In genomic region chr5:142400181-142400883, GRCm38 (mm10) we compare ENCODE assay signal across 8 mouse cellular contexts. TPM values are rescaled to one million over a fixed set of nuclear protein-coding genes. Genes with fewer than 3 reads are reported as not detected.
DNase-seq lines count a peak whose midpoint lies in the region; ATAC-seq and TF ChIP-seq lines count a peak whose summit lies in the region.

No protein-coding gene starts in this region.

- H3K36me3 ChIP-seq in forebrain, embryonic 11.5 days (ENCODE audit: control insufficient read depth, insufficient read depth, low read length), result no peaks in the 10 kb centered on the region
- no peaks in the 10 kb centered on the region; the same call in 1 of the 2 replicates for H3K36me3 ChIP-seq in intestine, postnatal 0 days (ENCODE audit: control insufficient read depth, insufficient read depth)
- peaks cover 21% of the 10 kb centered on the region for H3K36me3 ChIP-seq in megakaryocyte, embryonic 14.5 days (replicated peaks; ENCODE audit: low read length)

- no peak for TF ChIP-seq CTCF in intestine, postnatal 0 days (IDR thresholded peaks at IDR 0.05; ENCODE audit: low read depth)

- 35% methylated on average over 17 of the region's 17 CpGs for WGBS in forebrain, embryonic 11.5 days
- WGBS in intestine, postnatal 0 days, result 27% methylated on average over 17 of the region's 17 CpGs

- peaks cover 23% of the 10 kb centered on the region for H3K4me1 ChIP-seq in forebrain, embryonic 11.5 days (replicated peaks; ENCODE audit: control insufficient read depth, insufficient read depth, low read length)
- peaks cover 8% of the 10 kb centered on the region; the same call in 1 of the 2 replicates for H3K4me1 ChIP-seq in intestine, postnatal 0 days (replicated peaks; ENCODE audit: control insufficient read depth, insufficient read depth, low read length)
- H3K4me1 ChIP-seq in megakaryocyte, embryonic 14.5 days, result peaks cover 54% of the 10 kb centered on the region

- peak overlapping the region; percentile 97; the same call in 1 of the 2 replicates for H3K4me3 ChIP-seq in forebrain, embryonic 11.5 days (ENCODE audit: low read depth, low read length)
- H3K4me3 ChIP-seq in intestine, postnatal 0 days (ENCODE audit: low read depth, low read length), result peak overlapping the region; percentile 97; the same call in 1 of the 2 replicates
- peak overlapping the region; percentile 100 for H3K4me3 ChIP-seq in megakaryocyte, embryonic 14.5 days (replicated peaks)

- peak overlapping the region; percentile 5; the same call in 1 of the 2 replicates for H3K9ac ChIP-seq in forebrain, embryonic 11.5 days (ENCODE audit: low read length)
- H3K9ac ChIP-seq in intestine, postnatal 0 days (ENCODE audit: low read depth, low read length), result no peak overlapping the region

- H3K27me3 ChIP-seq in forebrain, embryonic 11.5 days (ENCODE audit: control insufficient read depth, insufficient read depth, low read length), result no peaks in the 10 kb centered on the region
- H3K27me3 ChIP-seq in intestine, postnatal 0 days (replicated peaks; ENCODE audit: control insufficient read depth, insufficient read depth, low read length), result no peaks in the 10 kb centered on the region
- peaks cover 2% of the 10 kb centered on the region for H3K27me3 ChIP-seq in megakaryocyte, embryonic 14.5 days (replicated peaks)

- peak overlapping the region; percentile 60; the same call in 1 of the 2 replicates for H3K4me2 ChIP-seq in forebrain, embryonic 11.5 days (ENCODE audit: low read depth, low read length, severe bottlenecking)
- peak overlapping the region; percentile 94 for H3K4me2 ChIP-seq in intestine, postnatal 0 days (replicated peaks; ENCODE audit: low read depth)

- peak; percentile 57 to 69 for DNase-seq in cerebellum, adult 18-20 months
- DNase-seq in cerebellum, adult 11 months, result no peak
- peak; percentile 74 for DNase-seq in ES-CJ7 (ENCODE audit: low read depth, low spot score)
- no peak for DNase-seq in forebrain, embryonic 11.5 days (ENCODE audit: low spot score)
- DNase-seq in natural killer cell, adult 2 months (ENCODE audit: low spot score in 2 of 2), result no peak
- no peak for DNase-seq in urinary bladder, postnatal 10 days (ENCODE audit: low spot score)

- H3K9me3 ChIP-seq in forebrain, embryonic 11.5 days (ENCODE audit: control insufficient read depth, low read length), result no peaks in the 10 kb centered on the region
- no peaks in the 10 kb centered on the region for H3K9me3 ChIP-seq in intestine, postnatal 0 days (ENCODE audit: control insufficient read depth)
- H3K9me3 ChIP-seq in megakaryocyte, embryonic 14.5 days, result no peaks in the 10 kb centered on the region

- no peak for ATAC-seq in forebrain, embryonic 11.5 days (replicated peaks; ENCODE audit: low FRiP score)
- no peak for ATAC-seq in intestine, postnatal 0 days

- H3K27ac ChIP-seq in forebrain, embryonic 11.5 days (ENCODE audit: low read depth, low read length), result no peak overlapping the region
- H3K27ac ChIP-seq in intestine, postnatal 0 days (ENCODE audit: low read depth, low read length), result no peak overlapping the region

RNA-seq across cellular contexts. Expression of gene Foxk1, which starts 1.0 kb away (rescaled TPM):
- 5.0 and 6.1 TPM in 2 replicates for polyA plus RNA-seq in forebrain, embryonic 11.5 days (2014; fragmentation: Nextera tagmentation; extraction: Ambion mirVana)
- 2.6 and 4.5 TPM in 2 replicates for polyA plus RNA-seq in intestine, postnatal 0 days (2015; fragmentation: Nextera tagmentation; extraction: Ambion mirVana)
- polyA plus RNA-seq in megakaryocyte, embryonic 14.5 days (2012; ENCODE audit: insufficient read depth, low replicate concordance), result 13.3 and 39.1 TPM in 2 replicates

Comparison
In these comparisons a context has a peak if more than half of its experiments do, and no peak if none do; other contexts are left out.
1. DNase-seq: peak in cerebellum, adult 18-20 months (2 of 2) and ES-CJ7 (single experiment); none in cerebellum, adult 11 months (single experiment), forebrain, embryonic 11.5 days (single experiment), natural killer cell, adult 2 months (0 of 2) and urinary bladder, postnatal 10 days (single experiment).
2. Peak in every context shown above with its lines, with median percentiles within 50 percentile points of each other: H3K4me3 ChIP-seq.